Mouse (Mus musculus): ENCODE results near the gene Best2. TPM values are rescaled to one million over a fixed set of nuclear protein-coding genes. Genes with fewer than 3 reads are reported as not detected.

Best2 gene
- polyA plus RNA-seq, 1 experiment from 2014 or later, result not detected

- no peaks in the 10 kb centered on the region for H3K27me3 ChIP-seq (ENCODE audit: control insufficient read depth, insufficient read depth, low read length)
- peak overlapping the region; percentile 92 for H3K4me3 ChIP-seq (replicated peaks; ENCODE audit: low read depth, low read length)
- peak overlapping the region; percentile 96 for H3K4me2 ChIP-seq (ENCODE audit: low read length)
- DNase-seq, result no peak
- H3K9ac ChIP-seq (replicated peaks; ENCODE audit: low read length), result peak overlapping the region; percentile 97; the same call in 1 of the 2 replicates
- WGBS, result 27% methylated on average over 2 of the region's 2 CpGs
- peak overlapping the region; percentile 86 for H3K27ac ChIP-seq (replicated peaks; ENCODE audit: low read depth, low read length)
- H3K36me3 ChIP-seq (ENCODE audit: control insufficient read depth, insufficient read depth, low read length), result peaks cover 31% of the 10 kb centered on the region
- peaks cover 28% of the 10 kb centered on the region for H3K4me1 ChIP-seq (ENCODE audit: control insufficient read depth, insufficient read depth, low read length)
- H3K9me3 ChIP-seq (ENCODE audit: control insufficient read depth, low read length), result no peaks in the 10 kb centered on the region
- ATAC-seq (ENCODE audit: low FRiP score, low TSS enrichment), result no peak
Observed at GRCm38 (mm10) chr8:84968650-84969049, 45.7 kb downstream of the Best2 start.

- ATAC-seq (ENCODE audit: low FRiP score, low TSS enrichment) (no peak), DNase-seq (no peak)
- Histone ChIP-seq H3K4me3 (replicated peaks; ENCODE audit: low read depth, low read length) (no peak overlapping the region), H3K9me3 (ENCODE audit: control insufficient read depth, low read length) (no peaks in the 10 kb centered on the region), H3K4me1 (ENCODE audit: control insufficient read depth, insufficient read depth, low read length) (peaks cover 28% of the 10 kb centered on the region), H3K4me2 (ENCODE audit: low read length) (peak overlapping the region; percentile 96; the same call in 1 of the 2 replicates), H3K9ac (replicated peaks; ENCODE audit: low read length) (no peak overlapping the region), H3K27me3 (ENCODE audit: control insufficient read depth, insufficient read depth, low read length) (no peaks in the 10 kb centered on the region), H3K27ac (replicated peaks; ENCODE audit: low read depth, low read length) (no peak overlapping the region), H3K36me3 (ENCODE audit: control insufficient read depth, insufficient read depth, low read length) (peaks cover 22% of the 10 kb centered on the region)
- 89% methylated on average over 13 of the region's 13 CpGs for WGBS
Observed at GRCm38 (mm10) chr8:84967532-84968304, 46.6 kb downstream of the Best2 start.

- Histone ChIP-seq H3K27ac (replicated peaks; ENCODE audit: low read depth, low read length) (0 out of 2 replicates have a peak overlapping the region, but pooled peaks have one; percentile 63), H3K9me3 (ENCODE audit: control insufficient read depth, low read length) (no peaks in the 10 kb centered on the region), H3K4me1 (ENCODE audit: control insufficient read depth, insufficient read depth, low read length) (peaks cover 28% of the 10 kb centered on the region), H3K4me2 (ENCODE audit: low read length) (peak overlapping the region; percentile 79), H3K9ac (replicated peaks; ENCODE audit: low read length) (no peak overlapping the region; the same call in 1 of the 2 replicates), H3K27me3 (ENCODE audit: control insufficient read depth, insufficient read depth, low read length) (no peaks in the 10 kb centered on the region), H3K4me3 (replicated peaks; ENCODE audit: low read depth, low read length) (no peak overlapping the region; the same call in 1 of the 2 replicates), H3K36me3 (ENCODE audit: control insufficient read depth, insufficient read depth, low read length) (peaks cover 12% of the 10 kb centered on the region)
- 65% methylated on average over 3 of the region's 3 CpGs for WGBS
- ATAC-seq (ENCODE audit: low FRiP score, low TSS enrichment), result no peak
- no peak for DNase-seq
Observed at GRCm38 (mm10) chr8:84966603-84967002, 47.7 kb downstream of the Best2 start.

GRCm38 (mm10) chr8:84965731-84966291, 48.5 kb downstream of the Best2 start:
- Histone ChIP-seq H3K4me1 (ENCODE audit: control insufficient read depth, insufficient read depth, low read length) (peaks cover 23% of the 10 kb centered on the region), H3K9ac (replicated peaks; ENCODE audit: low read length) (peak overlapping the region; percentile 56), H3K9me3 (ENCODE audit: control insufficient read depth, low read length) (no peaks in the 10 kb centered on the region), H3K4me2 (ENCODE audit: low read length) (peak overlapping the region; percentile 79), H3K4me3 (replicated peaks; ENCODE audit: low read depth, low read length) (peak overlapping the region; percentile 57), H3K27ac (replicated peaks; ENCODE audit: low read depth, low read length) (peak overlapping the region; percentile 63), H3K36me3 (ENCODE audit: control insufficient read depth, insufficient read depth, low read length) (peaks cover 5% of the 10 kb centered on the region), H3K27me3 (ENCODE audit: control insufficient read depth, insufficient read depth, low read length) (no peaks in the 10 kb centered on the region)
- ATAC-seq (ENCODE audit: low FRiP score, low TSS enrichment) (peak; percentile 85), DNase-seq (peak; percentile 98)
- WGBS, result under 1% methylated on average over 41 of the region's 41 CpGs

- no peaks in the 10 kb centered on the region for H3K27me3 ChIP-seq (ENCODE audit: control insufficient read depth, insufficient read depth, low read length)
- peaks cover 12% of the 10 kb centered on the region; the same call in 1 of the 2 replicates for H3K36me3 ChIP-seq (ENCODE audit: control insufficient read depth, insufficient read depth, low read length)
- DNase-seq (no peak), ATAC-seq (ENCODE audit: low FRiP score, low TSS enrichment) (no peak)
- no peak overlapping the region for H3K4me2 ChIP-seq (ENCODE audit: low read length)
- no peak overlapping the region for H3K9ac ChIP-seq (replicated peaks; ENCODE audit: low read length)
- peaks cover 16% of the 10 kb centered on the region for H3K4me1 ChIP-seq (ENCODE audit: control insufficient read depth, insufficient read depth, low read length)
- no peak overlapping the region for H3K27ac ChIP-seq (replicated peaks; ENCODE audit: low read depth, low read length)
- WGBS, result 88% methylated on average over 4 of the region's 4 CpGs
- H3K4me3 ChIP-seq (replicated peaks; ENCODE audit: low read depth, low read length), result no peak overlapping the region
- H3K9me3 ChIP-seq (ENCODE audit: control insufficient read depth, low read length), result no peaks in the 10 kb centered on the region
Observed at GRCm38 (mm10) chr8:84963952-84964351, 50.4 kb downstream of the Best2 start.

GRCm38 (mm10) chr8:84959811-84960210, 54.5 kb downstream of the Best2 start:
- Histone ChIP-seq H3K27me3 (ENCODE audit: control insufficient read depth, insufficient read depth, low read length) (no peaks in the 10 kb centered on the region), H3K9ac (replicated peaks; ENCODE audit: low read length) (no peak overlapping the region), H3K4me1 (ENCODE audit: control insufficient read depth, insufficient read depth, low read length) (peaks cover under 1% of the 10 kb centered on the region; the same call in 1 of the 2 replicates), H3K9me3 (ENCODE audit: control insufficient read depth, low read length) (no peaks in the 10 kb centered on the region), H3K4me3 (replicated peaks; ENCODE audit: low read depth, low read length) (no peak overlapping the region), H3K36me3 (ENCODE audit: control insufficient read depth, insufficient read depth, low read length) (peaks cover 19% of the 10 kb centered on the region; the same call in 1 of the 2 replicates), H3K4me2 (ENCODE audit: low read length) (no peak overlapping the region), H3K27ac (replicated peaks; ENCODE audit: low read depth, low read length) (no peak overlapping the region)
- DNase-seq (no peak), ATAC-seq (ENCODE audit: low FRiP score, low TSS enrichment) (no peak)
- 90% methylated on average over 7 of the region's 7 CpGs for WGBS

Small RNA genes lying within 50 kb of the gene (microRNA-seq; reads per million reads assigned to microRNA genes)
- gene Mir7070, result 2.4 reads per million, percentile 15 among the genes with 10 or more reads in this experiment

Other genes with a start within 250 kb of the Best2 start
- 45.9 and 49.8 TPM in 2 replicates for gene Nfix, start 214.2 kb downstream of the Best2 start, polyA plus RNA-seq (2014; fragmentation: Nextera tagmentation; extraction: Ambion mirVana)
- 9.9 and 12.7 TPM in 2 replicates for gene Dand5, start 191.7 kb downstream of the Best2 start, polyA plus RNA-seq (2014; fragmentation: Nextera tagmentation; extraction: Ambion mirVana)
- 32.7 and 35.8 TPM in 2 replicates for gene Gadd45gip1, start 183.0 kb downstream of the Best2 start, polyA plus RNA-seq (2014; fragmentation: Nextera tagmentation; extraction: Ambion mirVana)
- 83.4 and 84.3 TPM in 2 replicates for gene Rad23a, start 173.9 kb downstream of the Best2 start, polyA plus RNA-seq (2014; fragmentation: Nextera tagmentation; extraction: Ambion mirVana)
- gene Calr, start 167.6 kb downstream of the Best2 start, polyA plus RNA-seq (2014; fragmentation: Nextera tagmentation; extraction: Ambion mirVana), result 434 and 525 TPM in 2 replicates
- gene Farsa, start 157.5 kb downstream of the Best2 start, polyA plus RNA-seq (2014; fragmentation: Nextera tagmentation; extraction: Ambion mirVana), result 95.6 and 111 TPM in 2 replicates
- gene Syce2, start 142.4 kb downstream of the Best2 start, polyA plus RNA-seq (2014; fragmentation: Nextera tagmentation; extraction: Ambion mirVana), result 17.4 and 27.4 TPM in 2 replicates
- gene Gcdh, start 120.6 kb downstream of the Best2 start, polyA plus RNA-seq (2014; fragmentation: Nextera tagmentation; extraction: Ambion mirVana), result 22.4 and 25.9 TPM in 2 replicates
- 0.19 and 0.63 TPM in 2 replicates for gene Klf1, start 112.6 kb downstream of the Best2 start, polyA plus RNA-seq (2014; fragmentation: Nextera tagmentation; extraction: Ambion mirVana)
- 4.0 and 5.4 TPM in 2 replicates for gene Dnase2a, start 106.0 kb downstream of the Best2 start, polyA plus RNA-seq (2014; fragmentation: Nextera tagmentation; extraction: Ambion mirVana)
- gene Mast1, start 77.2 kb downstream of the Best2 start, polyA plus RNA-seq (2014; fragmentation: Nextera tagmentation; extraction: Ambion mirVana), result 69.5 and 69.9 TPM in 2 replicates
- 0.99 and 1.4 TPM in 2 replicates for gene Rtbdn, start 67.5 kb downstream of the Best2 start, polyA plus RNA-seq (2014; fragmentation: Nextera tagmentation; extraction: Ambion mirVana)
- not detected in 2 replicates for gene Gm49661, start 45.1 kb downstream of the Best2 start, polyA plus RNA-seq (2014; fragmentation: Nextera tagmentation; extraction: Ambion mirVana)
- gene Prdx2, start 44.9 kb downstream of the Best2 start, polyA plus RNA-seq (2014; fragmentation: Nextera tagmentation; extraction: Ambion mirVana), result 1,531 and 1,588 TPM in 2 replicates
- gene Rnaseh2a, start 44.8 kb downstream of the Best2 start, polyA plus RNA-seq (2014; fragmentation: Nextera tagmentation; extraction: Ambion mirVana), result 51.7 and 54.4 TPM in 2 replicates
- 4.3 and 5.7 TPM in 2 replicates for gene Junb, start 35.8 kb downstream of the Best2 start, polyA plus RNA-seq (2014; fragmentation: Nextera tagmentation; extraction: Ambion mirVana)
- 25.8 and 31.4 TPM in 2 replicates for gene Hook2, start 23.9 kb downstream of the Best2 start, polyA plus RNA-seq (2014; fragmentation: Nextera tagmentation; extraction: Ambion mirVana)
- gene Asna1, start 10.8 kb upstream of the Best2 start, polyA plus RNA-seq (2014; fragmentation: Nextera tagmentation; extraction: Ambion mirVana), result 130 and 155 TPM in 2 replicates
- 157 and 191 TPM in 2 replicates for gene Trir, start 12.3 kb upstream of the Best2 start, polyA plus RNA-seq (2014; fragmentation: Nextera tagmentation; extraction: Ambion mirVana)
- gene Tnpo2, start 22.4 kb upstream of the Best2 start, polyA plus RNA-seq (2014; fragmentation: Nextera tagmentation; extraction: Ambion mirVana), result 32.0 and 41.0 TPM in 2 replicates
- gene Fbxw9, start 45.5 kb upstream of the Best2 start, polyA plus RNA-seq (2014; fragmentation: Nextera tagmentation; extraction: Ambion mirVana), result 65.0 and 80.9 TPM in 2 replicates
- 1.7 TPM in 1 of 2 replicates, not detected in the other for gene Gm5741, start 53.5 kb upstream of the Best2 start, polyA plus RNA-seq (2014; fragmentation: Nextera tagmentation; extraction: Ambion mirVana)
- 88.8 and 95.8 TPM in 2 replicates for gene Dhps, start 57.2 kb upstream of the Best2 start, polyA plus RNA-seq (2014; fragmentation: Nextera tagmentation; extraction: Ambion mirVana)
- 141 and 154 TPM in 2 replicates for gene Wdr83os, start 66.2 kb upstream of the Best2 start, polyA plus RNA-seq (2014; fragmentation: Nextera tagmentation; extraction: Ambion mirVana)
- gene Wdr83, start 66.8 kb upstream of the Best2 start, polyA plus RNA-seq (2014; fragmentation: Nextera tagmentation; extraction: Ambion mirVana), result 53.9 and 58.2 TPM in 2 replicates
- gene Man2b1, start 68.7 kb upstream of the Best2 start, polyA plus RNA-seq (2014; fragmentation: Nextera tagmentation; extraction: Ambion mirVana), result 13.3 and 17.2 TPM in 2 replicates
- 3.0 and 4.0 TPM in 2 replicates for gene Zfp791, start 108.6 kb upstream of the Best2 start, polyA plus RNA-seq (2014; fragmentation: Nextera tagmentation; extraction: Ambion mirVana)
- gene Cks1brt, start 137.4 kb upstream of the Best2 start, polyA plus RNA-seq (2014; fragmentation: Nextera tagmentation; extraction: Ambion mirVana), result not detected in 2 replicates
- not detected in 2 replicates for gene Olfr371, start 211.5 kb upstream of the Best2 start, polyA plus RNA-seq (2014; fragmentation: Nextera tagmentation; extraction: Ambion mirVana)